Mouse (Mus musculus) embryonic facial prominence, embryonic 10.5 days (tissue): Measurements from ENCODE around the gene Nelfe. TPM values are rescaled to one million over a fixed set of nuclear protein-coding genes. Genes with fewer than 3 reads are reported as not detected.
"Not testable (repeated sequence)": the region's sequence is repeated elsewhere in the genome, so short reads cannot be mapped to it uniquely, and the experiment has no call there.

Experiments
- DNase-seq: peaks from one replicate; pipeline ENCODE4 v3.0.0-alpha.2; 2017; ENCODE audit warnings: low spot score
- H3K27ac ChIP-seq: fragments of 300-500 bp; sonication (generic); replicated peaks from 2 replicates; pipeline ENCODE4 v1.5.1; 2016; ENCODE audit warnings: mild to moderate bottlenecking
- H3K27me3 ChIP-seq: fragments of 300-500 bp; sonication (generic); replicated peaks from 2 replicates; pipeline ENCODE4 v1.6.1; 2016; ENCODE audit warnings: low read depth, mild to moderate bottlenecking; ENCODE audit not compliant: poor library complexity, severe bottlenecking
- H3K36me3 ChIP-seq: fragments of 300-500 bp; sonication (generic); replicated peaks from 2 replicates; pipeline ENCODE4 v1.6.1; 2016; ENCODE audit warnings: mild to moderate bottlenecking, moderate library complexity
- H3K4me1 ChIP-seq: fragments of 300-500 bp; sonication (generic); 2 replicates; pipeline ENCODE4 v1.6.1; 2016
- H3K4me3 ChIP-seq: fragments of 300-500 bp; sonication (generic); 2 replicates; pipeline ENCODE4 v1.5.1; 2016; ENCODE audit warnings: mild to moderate bottlenecking, moderate library complexity
- H3K9me3 ChIP-seq: fragments of 300-500 bp; sonication (generic); 2 replicates; pipeline ENCODE4 v1.6.1; 2016; ENCODE audit warnings: mild to moderate bottlenecking
- WGBS: fragments of 180-500 bp; shearing (Covaris S2); methylation state at CpG from one replicate; pipeline ENCODE4 v1.1.7; 2016; 5-methylcytosine and 5-hydroxymethylcytosine counted together
- microRNA-seq: library from miRNA; unstranded; fragments of <30 nt; microRNA quantifications from one replicate; pipeline ENCODE4, GENCODE M21; 2017
- polyA plus RNA-seq: library from polyadenylated mRNA; unstranded; fragments of >200 nt; fragmentation: Nextera tagmentation; extraction: Ambion mirVana; gene quantifications from 2 replicates; pipeline ENCODE4 v1.2.1, GENCODE M21; 2016

Nelfe gene
- polyA plus RNA-seq, 1 experiment from 2014 or later: 144 TPM

DNA sequence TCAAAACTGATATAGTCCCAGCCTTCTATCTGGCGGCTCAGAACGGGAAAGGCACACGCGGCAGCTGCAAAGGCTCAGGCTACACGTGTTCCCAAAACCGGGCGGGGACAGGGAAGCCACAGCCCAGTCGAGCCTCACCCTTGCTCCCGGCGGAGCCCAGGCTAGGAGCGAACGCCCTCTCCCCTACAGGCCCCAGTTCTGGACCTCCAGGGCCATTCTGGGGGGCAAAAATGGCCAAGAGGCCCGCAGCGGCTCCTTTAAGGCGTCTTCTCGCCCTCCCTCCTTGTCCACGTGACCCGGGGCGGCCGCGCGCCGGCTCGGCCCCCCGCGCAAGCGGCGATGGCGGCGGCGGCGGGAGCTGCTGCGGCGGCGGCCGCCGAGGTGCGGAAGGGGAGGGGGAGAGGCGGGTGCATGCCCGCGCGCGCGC lies 48.0 kb downstream of the Nelfe start, which contains the start of the genes C2 and Ehmt2:
Gene C2, minus strand, starts transcription at position 106 of the 427 bp plus-strand sequence.
Gene Ehmt2, plus strand, starts transcription at position 310 of the 427 bp plus-strand sequence.
- under 1% methylated on average over 43 of the region's 44 CpGs for WGBS

DNA sequence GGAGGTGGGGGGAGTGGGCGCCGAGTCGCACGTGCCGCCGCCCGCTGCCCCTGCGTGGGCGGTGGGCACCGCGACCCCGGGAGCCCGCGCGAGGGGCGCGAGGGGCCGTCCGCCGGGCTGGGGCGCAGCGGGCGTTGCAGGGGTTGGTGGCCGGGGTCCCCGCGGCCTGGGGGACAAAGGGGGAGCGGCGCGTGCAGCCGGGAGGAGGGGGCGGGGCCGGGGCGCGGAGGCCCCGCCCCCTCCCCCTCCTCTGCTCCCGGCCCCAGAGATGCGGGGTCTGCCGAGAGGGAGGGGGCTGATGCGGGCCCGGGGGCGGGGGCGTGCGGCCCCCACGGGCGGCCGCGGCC lies 48.5 kb downstream of the Nelfe start:
- Histone ChIP-seq H3K36me3 (peaks cover 48% of the 10 kb centered on the region), H3K4me1 (peaks cover 54% of the 10 kb centered on the region), H3K4me3 (peak overlapping the region; percentile 99), H3K27ac (peak overlapping the region; percentile 100), H3K9me3 (peaks cover 4% of the 10 kb centered on the region; the same call in 1 of the 2 replicates), H3K27me3 (no peaks in the 10 kb centered on the region)
- 2% methylated on average over 37 of the region's 47 CpGs for WGBS
- DNase-seq: peak; percentile 80

More for the DNA sequence above, 48.0 kb downstream of the Nelfe start, which contains the start of the genes C2 and Ehmt2:
- DNase-seq: peak; percentile 90
- peak within 1 kb of the TSS; percentile 99 for H3K4me3 ChIP-seq
- H3K4me1 ChIP-seq: peaks cover 59% of the 10 kb centered on the region
- peaks cover 4% of the 10 kb centered on the region; the same call in 1 of the 2 replicates for H3K9me3 ChIP-seq
- no peaks in the 10 kb centered on the region for H3K27me3 ChIP-seq
- peaks cover 42% of the 10 kb centered on the region for H3K36me3 ChIP-seq
- H3K27ac ChIP-seq: peak within 1 kb of the TSS; percentile 100

DNA sequence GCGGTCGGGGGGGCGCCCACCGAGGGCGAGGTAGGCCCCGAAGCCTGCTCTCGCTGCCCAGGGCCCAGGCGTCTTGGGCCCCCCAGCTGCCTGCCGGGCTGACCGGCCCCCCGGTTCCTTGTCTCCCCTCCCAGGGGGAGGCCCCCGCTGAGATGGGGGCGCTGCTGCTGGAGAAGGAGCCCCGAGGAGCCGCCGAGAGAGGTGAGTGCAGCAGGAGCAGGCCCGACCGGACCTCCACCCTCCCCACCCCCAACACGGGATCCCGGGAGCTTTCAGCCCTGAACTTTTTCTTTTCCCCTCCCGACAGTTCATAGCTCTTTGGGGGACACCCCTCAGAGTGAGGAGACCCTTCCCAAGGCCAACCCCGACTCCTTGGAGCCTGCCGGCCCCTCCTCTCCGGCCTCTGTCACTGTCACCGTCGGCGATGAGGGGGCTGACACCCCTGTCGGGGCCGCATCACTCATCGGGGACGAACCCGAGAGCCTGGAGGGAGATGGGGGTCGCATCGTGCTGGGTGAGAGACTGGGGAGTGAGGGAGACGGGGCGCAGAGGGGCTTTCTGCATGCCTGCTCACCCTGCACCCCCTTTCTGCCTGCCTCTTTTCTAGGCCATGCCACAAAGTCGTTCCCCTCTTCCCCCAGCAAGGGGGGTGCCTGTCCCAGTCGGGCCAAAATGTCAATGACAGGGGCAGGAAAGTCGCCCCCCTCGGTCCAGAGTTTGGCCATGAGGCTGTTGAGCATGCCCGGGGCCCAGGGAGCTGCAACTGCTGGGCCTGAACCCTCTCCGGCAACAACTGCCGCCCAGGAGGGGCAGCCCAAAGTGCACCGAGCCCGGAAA lies 49.1 kb downstream of the Nelfe start:
- peak; percentile 55 for DNase-seq
- Histone ChIP-seq H3K4me3 (peak overlapping the region; percentile 99), H3K36me3 (peaks cover 53% of the 10 kb centered on the region), H3K27ac (peak overlapping the region; percentile 100), H3K27me3 (no peaks in the 10 kb centered on the region), H3K4me1 (peaks cover 49% of the 10 kb centered on the region), H3K9me3 (peaks cover 4% of the 10 kb centered on the region; the same call in 1 of the 2 replicates)
- WGBS: 1% methylated on average over 44 of the region's 45 CpGs

DNA sequence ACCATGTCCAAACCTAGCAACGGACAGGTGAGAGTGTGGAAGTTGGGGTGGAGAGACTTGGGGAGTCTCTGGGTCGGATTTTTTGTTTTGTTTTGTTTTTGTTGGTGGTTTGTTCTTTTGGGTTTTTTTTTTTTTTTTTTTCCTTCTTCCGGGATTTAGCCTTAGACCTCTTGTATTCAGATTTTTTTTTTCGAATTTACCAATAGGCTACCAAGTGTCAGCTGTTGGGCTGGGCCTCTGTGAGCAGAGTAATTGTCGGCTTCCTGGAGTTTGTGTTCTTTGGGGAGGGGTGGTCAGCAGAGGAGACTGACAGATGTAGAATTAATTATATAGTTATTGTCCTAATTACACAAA lies 49.7 kb downstream of the Nelfe start:
- peak overlapping the region; percentile 99 for H3K4me3 ChIP-seq
- H3K36me3 ChIP-seq: peaks cover 59% of the 10 kb centered on the region
- DNase-seq: no peak
- peaks cover 47% of the 10 kb centered on the region for H3K4me1 ChIP-seq
- H3K9me3 ChIP-seq: peaks cover 4% of the 10 kb centered on the region; the same call in 1 of the 2 replicates
- no peaks in the 10 kb centered on the region for H3K27me3 ChIP-seq
- 3% methylated on average over 5 of the region's 5 CpGs for WGBS
- peak overlapping the region; percentile 100 for H3K27ac ChIP-seq

DNA sequence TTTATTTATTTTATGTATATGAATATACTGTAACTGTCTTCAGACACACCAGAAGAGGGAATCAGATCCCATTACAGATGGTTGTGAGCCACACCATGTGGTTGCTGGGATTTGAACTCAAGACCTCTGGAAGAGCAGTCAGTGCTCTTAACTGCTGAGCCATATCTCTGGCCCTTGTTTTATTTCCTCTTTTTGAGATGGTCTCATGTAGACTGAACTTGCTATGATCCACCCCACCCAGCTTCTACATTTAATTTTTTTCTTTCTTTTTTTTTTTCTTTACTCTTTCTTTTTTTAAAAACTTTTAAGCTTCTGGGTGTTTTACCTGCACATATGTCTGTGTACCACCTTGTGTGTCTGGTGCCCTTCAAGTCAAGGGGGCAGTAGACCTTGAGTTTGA lies 50.6 kb downstream of the Nelfe start:
- Histone ChIP-seq H3K36me3 (peaks cover 63% of the 10 kb centered on the region), H3K4me3 (peak overlapping the region; percentile 99; the same call in 1 of the 2 replicates), H3K4me1 (peaks cover 38% of the 10 kb centered on the region)
- not testable (repeated sequence) for H3K27me3 ChIP-seq, H3K9me3 ChIP-seq, DNase-seq, H3K27ac ChIP-seq

DNA sequence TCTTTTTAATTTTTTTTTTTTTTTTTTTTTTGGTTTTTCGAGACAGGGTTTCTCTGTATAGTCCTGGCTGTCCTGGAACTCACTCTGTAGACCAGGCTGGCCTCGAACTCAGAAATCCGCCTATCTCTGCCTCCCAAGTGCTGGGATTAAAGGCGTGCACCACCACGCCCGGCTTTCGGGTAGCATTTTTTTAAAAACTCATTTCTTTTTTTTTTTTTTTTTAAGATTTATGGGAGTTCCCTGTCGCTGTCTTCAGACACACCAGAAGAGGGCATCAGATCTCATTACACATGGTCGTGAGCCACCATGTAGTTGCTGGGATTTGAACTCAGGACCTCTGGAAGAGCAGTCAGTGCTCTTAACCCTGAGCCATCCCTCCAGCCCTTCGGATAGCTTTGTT lies 51.8 kb downstream of the Nelfe start:
- H3K27me3 ChIP-seq, H3K4me3 ChIP-seq, DNase-seq, H3K27ac ChIP-seq, H3K9me3 ChIP-seq: not testable (repeated sequence)
- Histone ChIP-seq H3K36me3 (peaks cover 63% of the 10 kb centered on the region), H3K4me1 (peaks cover 27% of the 10 kb centered on the region)
- 92% methylated on average over 9 of the region's 10 CpGs for WGBS

DNA sequence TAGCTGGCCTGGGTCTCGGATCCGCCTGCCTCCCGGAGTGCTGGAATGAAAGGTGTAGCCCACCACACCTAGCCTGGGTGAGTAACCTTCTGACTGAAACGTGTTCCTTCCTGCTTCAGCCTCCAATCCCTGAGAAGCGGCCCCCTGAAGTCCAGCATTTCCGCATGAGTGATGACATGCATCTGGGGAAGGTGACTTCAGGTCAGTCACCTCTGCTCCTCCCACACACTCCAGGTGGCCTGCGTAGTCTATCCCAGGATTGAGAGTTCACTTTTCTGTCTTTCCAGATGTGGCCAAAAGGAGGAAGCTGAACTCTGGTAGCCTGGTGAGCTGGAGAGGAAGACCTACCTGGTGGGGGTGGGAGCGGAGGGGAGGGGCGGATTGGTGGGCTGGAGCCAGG lies 52.7 kb downstream of the Nelfe start:
- Histone ChIP-seq H3K36me3 (peaks cover 72% of the 10 kb centered on the region), H3K4me1 (peaks cover 17% of the 10 kb centered on the region), H3K27ac (no peak overlapping the region), H3K27me3 (no peaks in the 10 kb centered on the region), H3K4me3 (no peak overlapping the region), H3K9me3 (no peaks in the 10 kb centered on the region)
- no peak for DNase-seq
- 92% methylated on average over 9 of the region's 9 CpGs for WGBS

Small RNAs within 50 kb of the gene (microRNA-seq; reads per million reads assigned to microRNA genes)
- gene Mir6970: not detected
- gene Mir6971: 1.8 reads per million
- gene Mir6972: not detected

Other genes with a start within 250 kb of the Nelfe start
- 165 and 172 TPM in 2 replicates for gene Rnf5, start 246.7 kb upstream of the Nelfe start, polyA plus RNA-seq
- gene Agpat1, start 246.1 kb upstream of the Nelfe start, polyA plus RNA-seq: 51.3 and 56.1 TPM in 2 replicates
- 4.0 and 4.2 TPM in 2 replicates for gene Egfl8, start 234.4 kb upstream of the Nelfe start, polyA plus RNA-seq
- gene Ppt2, start 221.9 kb upstream of the Nelfe start, polyA plus RNA-seq: 18.6 and 19.5 TPM in 2 replicates
- 0.12 and 0.18 TPM in 2 replicates for gene Prrt1, start 220.9 kb upstream of the Nelfe start, polyA plus RNA-seq
- gene Fkbpl, start 205.6 kb upstream of the Nelfe start, polyA plus RNA-seq: 16.6 and 17.3 TPM in 2 replicates
- 103 and 104 TPM in 2 replicates for gene Atf6b, start 203.2 kb upstream of the Nelfe start, polyA plus RNA-seq
- 0.03 TPM in 1 of 2 replicates, not detected in the other for gene Tnxb, start 179.9 kb upstream of the Nelfe start, polyA plus RNA-seq
- gene C4b, start 106.5 kb upstream of the Nelfe start, polyA plus RNA-seq: not detected in 2 replicates
- gene Cyp21a1, start 45.8 kb upstream of the Nelfe start, polyA plus RNA-seq: not detected in 2 replicates
- gene Stk19, start 13.4 kb upstream of the Nelfe start, polyA plus RNA-seq: 24.6 and 26.4 TPM in 2 replicates
- gene Dxo, start 13.4 kb upstream of the Nelfe start, polyA plus RNA-seq: 78.1 and 88.8 TPM in 2 replicates
- 57.1 and 57.3 TPM in 2 replicates for gene Skiv2l, start 181 bp upstream of the Nelfe start, polyA plus RNA-seq
- gene Cfb, start 12.1 kb downstream of the Nelfe start, polyA plus RNA-seq: 2.1 and 2.6 TPM in 2 replicates
- gene Zbtb12, start 29.1 kb downstream of the Nelfe start, polyA plus RNA-seq: 4.8 and 6.2 TPM in 2 replicates
- gene Gm20547, start 31.7 kb downstream of the Nelfe start, polyA plus RNA-seq: not detected in 2 replicates
- 0.55 and 1.6 TPM in 2 replicates for gene C2, start 47.9 kb downstream of the Nelfe start, polyA plus RNA-seq
- gene Ehmt2, start 48.1 kb downstream of the Nelfe start, polyA plus RNA-seq: 96.5 and 103 TPM in 2 replicates
- gene Slc44a4, start 64.1 kb downstream of the Nelfe start, polyA plus RNA-seq: 0.21 and 0.44 TPM in 2 replicates
- gene Neu1, start 80.9 kb downstream of the Nelfe start, polyA plus RNA-seq: 14.0 and 19.3 TPM in 2 replicates
- 0.13 and 0.15 TPM in 2 replicates for gene Hspa1b, start 108.8 kb downstream of the Nelfe start, polyA plus RNA-seq
- not detected in 2 replicates for gene Gm20481, start 119.5 kb downstream of the Nelfe start, polyA plus RNA-seq
- gene Hspa1a, start 121.8 kb downstream of the Nelfe start, polyA plus RNA-seq: 1.3 and 1.9 TPM in 2 replicates
- gene Hspa1l, start 122.3 kb downstream of the Nelfe start, polyA plus RNA-seq: 1.1 TPM in 2 replicates
- 339 and 361 TPM in 2 replicates for gene Lsm2, start 131.5 kb downstream of the Nelfe start, polyA plus RNA-seq
- 197 and 223 TPM in 2 replicates for gene Vars, start 150.6 kb downstream of the Nelfe start, polyA plus RNA-seq
- gene Vwa7, start 166.2 kb downstream of the Nelfe start, polyA plus RNA-seq: 0.18 and 0.21 TPM in 2 replicates
- 4.2 and 5.6 TPM in 2 replicates for gene Sapcd1, start 177.6 kb downstream of the Nelfe start, polyA plus RNA-seq
- gene Msh5, start 196.4 kb downstream of the Nelfe start, polyA plus RNA-seq: 3.9 and 4.4 TPM in 2 replicates
- gene Clic1, start 199.6 kb downstream of the Nelfe start, polyA plus RNA-seq: 190 and 191 TPM in 2 replicates
- 482 and 503 TPM in 2 replicates for gene Ddah2, start 208.6 kb downstream of the Nelfe start, polyA plus RNA-seq
- 0.31 and 0.35 TPM in 2 replicates for gene Ly6g6c, start 215.0 kb downstream of the Nelfe start, polyA plus RNA-seq
- 0.52 and 0.93 TPM in 2 replicates for gene Mpig6b, start 215.8 kb downstream of the Nelfe start, polyA plus RNA-seq
- gene Ly6g6e, start 226.5 kb downstream of the Nelfe start, polyA plus RNA-seq: 0.83 and 1.00 TPM in 2 replicates
- 1.3 TPM in 1 of 2 replicates, not detected in the other for gene Ly6g6d, start 227.7 kb downstream of the Nelfe start, polyA plus RNA-seq
- 0.51 and 0.62 TPM in 2 replicates for gene Ly6g6f, start 235.2 kb downstream of the Nelfe start, polyA plus RNA-seq
- 59.4 and 60.0 TPM in 2 replicates for gene Abhd16a, start 238.9 kb downstream of the Nelfe start, polyA plus RNA-seq